Mouse (Mus musculus) induced T-regulatory cell, adult 2 months (primary cell): ENCODE data around the gene Cd5.

Experiments
- DNase-seq: peaks from one replicate; pipeline ENCODE4 v3.0.0-alpha.2; 2012; ENCODE audit warnings: low read depth

The Cd5 gene

GRCm38 (mm10) chr19:10671319-10671718 lies 67.5 kb downstream of the Cd5 start:
- no peak for DNase-seq
